Mouse (Mus musculus): ENCODE results near the gene Hcn4.
A peak's percentile ranks its signal among the peaks of the same experiment; 100 is the strongest.

The Hcn4 gene

DNA sequence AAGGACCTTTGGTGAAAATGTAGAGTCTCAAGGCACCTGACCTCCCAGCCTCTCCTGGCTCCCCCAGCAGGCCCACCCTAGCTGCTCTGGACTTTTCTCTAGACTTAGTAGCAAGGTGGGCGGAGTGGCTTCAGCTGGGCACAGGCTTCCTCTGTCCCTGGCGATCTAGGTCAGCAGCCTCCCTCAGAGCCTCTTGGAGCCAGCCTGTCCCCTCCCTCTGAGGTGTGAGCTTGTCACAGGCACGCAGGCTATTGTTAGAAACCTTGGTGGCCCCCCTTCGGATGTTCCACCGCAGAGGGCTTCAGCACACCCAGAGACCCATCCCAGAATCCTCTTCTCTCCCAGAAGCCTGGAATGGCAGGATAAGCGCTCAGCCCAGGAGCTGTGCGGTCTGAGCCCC, 24.5 kb downstream of the Hcn4 start:
- DNase-seq (ENCODE audit: low read depth, low spot score), result no peak

DNA sequence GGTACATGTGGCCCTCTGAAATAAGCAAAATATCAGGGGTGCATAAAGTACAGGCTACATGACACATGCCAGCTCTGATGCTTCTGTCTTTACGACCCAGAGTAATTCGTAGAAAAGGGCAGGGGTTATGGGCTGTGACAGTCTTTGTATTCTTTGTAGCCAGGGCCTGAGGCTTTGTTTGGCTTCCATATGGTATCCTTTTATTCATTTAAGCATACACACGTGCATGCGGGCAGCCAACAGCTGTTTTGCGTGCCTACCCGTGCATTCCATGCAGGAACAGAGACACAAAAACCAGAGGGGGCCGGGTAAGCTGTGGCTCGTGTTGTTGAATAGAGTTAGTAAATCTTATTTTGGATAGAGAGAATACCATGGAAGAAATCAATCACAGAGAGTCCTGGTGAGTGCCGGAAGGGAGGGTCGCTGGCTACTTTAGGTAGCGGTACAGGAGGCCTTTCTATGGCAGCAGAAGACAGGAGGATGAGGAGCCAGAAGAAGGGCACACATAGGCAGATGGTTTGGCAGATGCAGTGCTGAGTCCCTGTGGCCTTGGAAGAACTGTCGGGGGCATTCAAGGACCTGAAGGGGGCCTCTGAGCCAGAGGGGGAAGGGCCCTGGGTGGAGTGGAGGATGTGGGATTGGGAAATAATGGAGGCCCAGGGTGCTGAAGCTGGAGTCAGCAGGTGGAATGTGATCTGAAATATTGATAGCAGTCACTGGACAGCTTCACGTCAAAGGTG, 26.5 kb downstream of the Hcn4 start:
- DNase-seq (ENCODE audit: low read depth, low spot score), result no peak

DNA sequence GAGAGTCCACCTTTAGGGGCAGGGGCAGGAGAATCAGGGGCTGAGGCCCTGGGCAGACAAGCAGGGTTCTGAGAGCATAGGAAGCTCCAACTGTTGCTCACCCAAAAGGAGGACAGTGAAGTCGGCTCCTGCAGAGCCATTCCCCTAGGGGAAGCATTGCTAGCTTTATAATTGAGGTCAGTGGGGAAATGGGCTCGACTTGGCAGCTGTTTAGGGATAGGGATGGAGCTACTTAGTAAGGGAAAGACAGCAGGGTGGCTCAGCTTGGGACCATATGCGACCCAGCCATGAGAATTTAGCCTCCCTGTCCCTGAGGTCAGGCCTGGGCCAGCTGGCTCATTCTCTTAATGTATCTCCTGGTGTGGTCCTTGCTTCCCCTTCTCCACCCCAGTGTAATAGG, 31.7 kb downstream of the Hcn4 start:
- DNase-seq (ENCODE audit: low read depth, low spot score), result no peak

DNA sequence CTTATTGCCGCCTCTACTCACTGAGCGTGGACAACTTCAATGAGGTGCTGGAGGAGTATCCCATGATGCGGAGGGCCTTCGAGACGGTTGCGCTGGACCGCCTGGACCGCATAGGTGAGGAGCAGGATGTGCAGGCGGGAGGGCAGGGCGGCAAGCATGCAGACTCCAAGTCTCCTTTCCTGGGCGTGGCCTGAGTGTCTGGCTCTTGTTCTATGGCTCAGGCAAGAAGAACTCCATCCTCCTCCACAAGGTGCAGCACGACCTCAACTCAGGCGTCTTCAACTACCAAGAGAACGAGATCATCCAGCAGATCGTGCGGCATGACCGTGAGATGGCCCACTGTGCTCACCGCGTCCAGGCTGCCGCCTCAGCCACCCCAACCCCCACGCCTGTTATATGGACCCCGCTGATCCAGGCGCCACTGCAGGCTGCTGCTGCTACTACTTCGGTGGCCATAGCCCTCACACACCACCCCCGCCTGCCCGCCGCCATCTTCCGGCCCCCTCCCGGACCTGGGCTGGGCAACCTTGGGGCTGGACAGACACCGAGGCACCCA, 35.9 kb downstream of the Hcn4 start:
- no peak for DNase-seq (ENCODE audit: low read depth, low spot score)

DNA sequence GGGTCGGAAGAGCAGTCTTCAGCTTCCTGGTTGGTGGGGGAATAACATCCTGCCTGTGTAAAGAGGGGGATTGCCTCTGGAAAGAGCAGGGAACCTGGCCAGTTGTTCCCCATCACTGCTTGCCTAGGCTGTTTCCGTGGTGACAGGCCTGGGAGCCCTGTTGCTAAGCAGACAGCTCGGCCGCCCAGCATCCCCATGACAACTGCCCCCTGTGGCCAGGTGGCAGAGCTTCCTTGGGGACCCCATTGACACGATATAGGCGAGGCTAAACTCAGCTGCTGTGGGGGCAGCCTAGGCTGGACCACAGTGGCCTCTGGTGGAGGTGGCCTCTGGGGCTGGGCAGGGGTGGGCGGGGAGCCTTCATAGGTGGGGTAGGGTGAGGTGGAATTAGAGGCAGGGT, 40.6 kb downstream of the Hcn4 start:
- no peak for DNase-seq (ENCODE audit: low read depth, low spot score)

DNA sequence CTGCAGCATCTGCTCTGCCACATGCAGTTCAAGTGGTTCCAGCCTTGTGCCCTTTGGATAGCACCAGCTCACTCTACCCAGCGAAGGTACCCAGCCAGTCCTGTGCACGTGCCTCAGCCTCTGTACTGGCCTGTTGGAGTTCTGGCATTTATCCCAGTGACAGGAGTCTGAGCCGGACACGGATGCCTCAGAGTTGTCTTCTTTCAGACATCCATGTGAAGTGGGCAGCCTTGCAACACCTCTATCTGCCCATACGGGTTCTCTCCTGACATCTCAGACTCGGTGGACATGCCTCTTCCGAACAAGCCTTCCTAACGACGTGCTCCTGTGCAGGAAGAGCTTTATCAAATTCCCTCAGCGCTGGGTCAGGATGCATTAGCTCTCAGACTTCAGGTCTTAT, 47.9 kb downstream of the Hcn4 start:
- no peak for DNase-seq (ENCODE audit: low read depth, low spot score)

DNA sequence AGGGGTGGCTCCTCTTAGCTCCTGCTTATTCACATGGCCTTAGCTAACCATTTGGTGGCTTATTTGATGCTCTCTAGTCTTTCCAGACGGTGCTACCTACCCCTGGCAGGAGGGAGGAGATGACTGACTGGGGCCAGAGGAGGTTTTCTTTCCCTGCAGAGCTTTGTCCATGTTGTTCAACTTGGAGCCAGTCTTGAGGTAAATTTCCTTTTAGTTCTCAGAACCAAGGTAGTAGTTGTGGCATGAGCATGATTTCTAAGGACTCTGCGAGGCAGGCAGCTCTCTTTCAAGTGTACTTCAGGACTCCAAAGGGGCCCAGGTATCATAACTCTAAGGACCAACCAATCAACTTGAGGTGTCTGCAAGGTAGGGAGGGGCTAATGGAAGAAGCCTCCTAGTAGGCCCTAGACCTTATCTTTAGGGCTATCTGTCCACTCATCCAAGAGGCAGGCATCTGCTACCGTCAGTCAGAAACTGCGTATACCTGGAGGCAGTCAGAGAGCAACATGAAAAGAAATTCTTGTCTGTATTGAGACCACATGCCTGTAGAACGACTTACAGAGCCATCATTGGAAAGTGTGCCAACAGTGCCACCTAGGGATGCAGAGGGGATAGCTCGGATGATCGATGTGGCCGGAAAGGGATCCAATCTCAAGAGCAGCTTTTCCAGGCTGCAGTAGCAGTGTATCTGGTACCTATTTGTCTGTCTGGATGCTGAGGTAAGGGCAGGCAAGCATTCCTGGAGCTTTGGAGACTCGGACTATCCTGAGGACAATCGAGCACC, 50.5 kb downstream of the Hcn4 start:
- DNase-seq (ENCODE audit: low read depth, low spot score), result peak; percentile 56

DNA sequence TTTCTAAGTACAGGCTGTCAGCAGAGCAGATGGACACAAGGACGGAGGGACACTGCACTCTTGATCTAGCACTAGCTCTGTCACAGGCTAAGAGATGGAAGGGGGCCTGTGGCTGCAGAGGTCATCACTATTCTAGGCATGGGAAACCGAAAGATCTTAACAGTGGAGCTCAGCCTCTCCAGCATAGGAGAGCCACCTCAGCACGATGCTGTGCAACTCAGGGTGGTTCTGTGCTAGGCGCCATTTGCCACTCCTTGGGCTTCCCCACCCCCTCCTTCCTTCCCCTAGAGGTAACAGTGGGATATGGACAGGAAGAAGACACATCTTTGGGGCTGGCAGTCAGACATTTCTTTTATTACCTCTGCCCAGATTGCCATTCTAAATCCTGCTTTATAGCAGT, 51.1 kb downstream of the Hcn4 start:
- DNase-seq (ENCODE audit: low read depth, low spot score), result no peak

DNA sequence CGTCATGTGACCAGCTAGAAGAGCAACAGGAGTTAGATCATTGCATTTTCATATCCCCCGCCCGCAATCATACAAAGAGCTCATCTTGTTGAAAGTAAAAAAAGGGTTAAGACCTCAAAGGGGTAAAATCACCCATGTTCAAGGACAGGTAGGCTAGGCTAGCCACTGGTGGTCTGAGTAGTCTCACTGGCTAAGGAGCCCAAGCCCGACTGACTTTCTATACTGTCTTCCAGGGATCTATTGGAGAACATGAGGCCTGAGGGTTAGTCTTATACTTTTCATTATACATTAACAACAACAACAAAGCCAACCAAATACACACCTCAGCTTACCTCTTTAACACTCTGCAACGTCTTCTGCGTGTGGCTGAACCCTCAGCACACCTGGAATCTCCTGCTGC, 52.2 kb downstream of the Hcn4 start:
- DNase-seq (ENCODE audit: low read depth, low spot score), result no peak

DNA sequence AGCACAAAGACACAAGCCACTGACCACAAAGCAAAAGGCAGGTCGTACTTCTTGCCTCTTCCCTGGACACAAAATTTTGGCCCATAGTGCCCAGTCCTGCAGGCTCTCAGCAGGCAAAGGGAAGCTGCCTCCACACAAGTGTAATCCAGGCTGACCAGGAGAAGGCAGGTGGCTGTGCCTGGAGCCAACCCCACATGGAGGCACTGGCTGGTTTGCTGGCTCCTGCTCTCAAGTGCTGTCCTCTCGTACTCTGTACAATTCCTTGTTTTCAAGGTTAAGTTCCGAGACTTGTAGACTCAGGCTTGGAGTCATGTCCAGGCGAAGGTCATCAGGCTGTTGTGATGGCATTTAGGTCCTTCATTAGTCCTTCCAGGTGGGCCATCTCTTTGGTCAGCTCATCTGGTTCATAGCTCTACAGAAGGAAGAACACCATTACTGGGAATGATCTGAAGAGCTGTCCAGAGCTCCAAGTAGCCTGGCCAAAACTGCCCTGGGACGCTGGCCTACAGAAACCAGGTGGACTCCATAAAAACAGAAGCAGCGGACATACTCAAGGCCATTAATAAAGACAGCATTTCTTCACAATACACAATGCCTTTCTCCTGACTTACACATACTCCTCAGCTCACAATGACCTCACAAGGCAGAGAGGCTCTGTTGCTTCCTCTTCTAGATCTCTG, 53.9 kb downstream of the Hcn4 start:
- DNase-seq (ENCODE audit: low read depth, low spot score), result no peak

DNA sequence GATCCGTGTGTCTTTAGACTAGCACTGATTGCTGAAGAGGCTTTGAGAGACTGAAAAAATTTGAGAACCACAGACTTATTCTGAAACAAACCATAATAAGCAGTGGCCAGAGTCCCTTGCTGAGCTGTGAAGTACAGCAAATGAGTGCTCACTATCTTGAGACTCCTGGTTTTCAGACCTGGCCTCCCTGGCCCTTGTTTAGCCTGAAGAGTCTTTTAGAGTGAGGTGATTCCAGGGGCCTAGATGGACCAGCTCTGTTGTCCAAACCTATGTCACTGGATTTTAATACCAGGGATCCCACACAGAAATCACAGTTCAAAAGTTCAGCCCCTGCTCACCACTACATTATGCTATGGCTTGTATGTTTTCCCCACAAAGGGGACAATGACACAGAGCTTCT, 56.6 kb downstream of the Hcn4 start:
- DNase-seq (ENCODE audit: low read depth, low spot score), result no peak

DNA sequence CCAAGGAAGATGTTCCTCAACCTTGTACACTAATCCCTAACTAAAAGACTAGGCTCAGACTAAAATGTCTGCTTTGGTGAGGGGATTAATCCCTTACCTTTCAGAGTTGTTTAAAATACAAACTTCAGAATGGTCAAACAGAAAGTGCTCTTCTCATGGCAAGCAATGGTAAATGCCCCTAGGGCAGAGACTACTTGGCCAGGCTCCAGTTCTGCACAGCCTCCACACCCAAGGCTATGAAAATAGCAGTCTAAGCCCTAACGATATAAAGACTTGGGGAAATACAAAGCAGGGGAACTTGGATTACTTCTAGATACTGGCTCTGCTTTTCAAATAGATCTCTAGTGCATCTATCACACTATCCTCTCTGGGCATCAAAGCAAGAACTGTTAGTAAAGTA, 59.5 kb downstream of the Hcn4 start:
- DNase-seq (ENCODE audit: low read depth, low spot score), result no peak

DNA sequence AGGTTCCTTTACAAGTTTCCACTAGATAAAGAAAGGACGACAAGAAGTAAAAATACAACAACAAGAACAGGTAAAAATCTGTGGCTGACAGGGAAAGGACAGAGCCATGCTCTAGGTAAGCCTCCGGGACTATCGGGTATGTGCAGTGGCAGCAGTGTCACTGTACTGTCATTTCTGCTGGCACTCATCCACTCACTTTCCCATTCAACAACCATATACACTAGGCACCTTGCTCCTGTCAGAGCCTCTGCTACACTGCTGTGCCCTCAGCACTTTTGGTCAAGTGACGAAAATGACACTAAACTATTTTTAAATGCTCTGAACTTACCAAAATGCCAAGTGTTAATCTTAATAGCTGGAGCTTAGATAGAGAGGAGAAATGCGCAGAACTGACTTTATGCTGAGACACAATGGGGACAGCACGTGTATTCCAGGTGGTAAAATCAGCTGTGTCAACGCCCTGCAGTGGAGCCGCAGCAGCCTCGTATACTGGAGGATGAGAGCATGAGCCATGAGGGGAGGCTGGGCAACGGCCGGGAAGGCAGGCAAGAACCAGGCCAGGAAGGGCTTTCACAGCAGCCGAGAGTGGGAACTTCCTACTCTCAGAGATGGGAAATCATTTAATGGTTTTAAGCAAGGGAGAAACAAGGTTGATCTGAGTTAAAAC, 66.7 kb downstream of the Hcn4 start:
- DNase-seq (ENCODE audit: low read depth, low spot score), result no peak

DNA sequence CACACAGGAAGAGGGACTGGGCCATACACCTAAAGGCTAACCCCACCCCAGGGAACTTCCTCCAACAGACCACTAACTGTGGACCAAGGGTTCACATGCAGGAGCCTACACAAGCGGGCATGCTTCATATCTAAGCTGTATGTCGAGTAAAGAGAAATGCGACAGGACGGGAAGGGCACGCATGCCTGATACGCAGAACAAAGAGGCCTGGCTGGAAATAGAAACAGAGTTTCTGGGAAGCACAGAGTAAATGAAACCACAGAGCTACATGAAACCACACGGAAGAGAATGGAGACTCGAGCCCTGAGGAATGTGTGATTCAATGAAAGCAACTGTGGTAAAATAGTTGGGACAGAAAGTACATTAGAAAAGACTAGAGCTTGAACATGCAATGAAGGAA, 67.7 kb downstream of the Hcn4 start:
- no peak for DNase-seq (ENCODE audit: low read depth, low spot score)

DNA sequence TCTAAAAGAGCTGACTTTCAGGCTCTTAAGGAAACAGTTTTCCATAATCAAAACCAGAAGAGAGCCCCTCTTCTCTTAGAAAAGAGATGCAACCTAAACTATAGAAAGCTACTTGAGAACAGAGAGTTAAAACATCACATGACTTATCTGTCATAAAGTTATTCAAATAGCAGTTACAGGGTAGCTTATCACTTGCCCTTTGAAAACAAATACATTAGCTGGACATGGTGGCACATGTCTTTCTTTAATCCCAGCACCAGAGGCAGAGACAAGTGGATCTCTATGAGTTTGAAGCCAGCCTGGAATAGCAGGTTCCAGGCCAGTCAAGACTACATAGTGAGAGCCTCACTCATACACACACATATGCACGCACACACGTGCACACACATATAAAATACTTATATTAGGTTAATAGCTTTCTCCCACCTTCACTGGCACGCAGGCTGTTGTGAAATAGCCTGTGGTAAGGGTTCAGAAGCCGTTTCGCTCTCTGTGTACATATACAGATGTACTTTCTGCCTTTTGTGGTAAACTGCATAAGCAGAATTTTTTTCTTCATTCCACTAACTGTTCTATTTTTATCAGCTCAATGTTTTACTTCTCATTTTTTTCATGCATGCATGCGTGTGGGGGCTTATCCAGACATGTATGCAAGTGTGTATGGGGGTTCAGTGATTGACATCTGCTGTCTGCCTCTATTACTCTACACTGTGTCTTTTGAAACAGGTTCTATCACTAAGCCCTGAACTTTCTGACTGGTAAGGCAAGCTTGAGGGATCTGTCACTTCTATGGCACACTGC, 68.8 kb downstream of the Hcn4 start:
- DNase-seq (ENCODE audit: low read depth, low spot score), result no peak

DNA sequence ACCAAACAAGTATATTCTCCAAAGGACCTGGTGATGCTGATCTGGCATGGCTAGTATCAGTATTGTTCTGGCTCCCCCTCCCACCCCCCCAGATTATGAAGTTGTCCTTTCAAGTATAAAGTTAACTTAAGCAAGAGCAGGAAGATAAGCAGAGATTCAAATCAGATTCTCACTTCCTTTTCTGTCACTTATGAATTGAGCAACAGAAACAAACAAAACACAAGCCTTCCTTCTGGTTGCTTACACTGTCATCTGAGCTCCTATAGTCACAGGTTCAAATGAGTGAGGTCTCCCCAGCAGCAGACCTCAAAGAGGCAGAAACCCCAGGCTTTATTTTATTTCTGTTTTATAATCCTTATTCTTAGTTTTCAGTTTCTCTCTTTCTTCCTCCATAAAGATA, 76.4 kb downstream of the Hcn4 start:
- no peak for DNase-seq (ENCODE audit: low read depth, low spot score)

DNA sequence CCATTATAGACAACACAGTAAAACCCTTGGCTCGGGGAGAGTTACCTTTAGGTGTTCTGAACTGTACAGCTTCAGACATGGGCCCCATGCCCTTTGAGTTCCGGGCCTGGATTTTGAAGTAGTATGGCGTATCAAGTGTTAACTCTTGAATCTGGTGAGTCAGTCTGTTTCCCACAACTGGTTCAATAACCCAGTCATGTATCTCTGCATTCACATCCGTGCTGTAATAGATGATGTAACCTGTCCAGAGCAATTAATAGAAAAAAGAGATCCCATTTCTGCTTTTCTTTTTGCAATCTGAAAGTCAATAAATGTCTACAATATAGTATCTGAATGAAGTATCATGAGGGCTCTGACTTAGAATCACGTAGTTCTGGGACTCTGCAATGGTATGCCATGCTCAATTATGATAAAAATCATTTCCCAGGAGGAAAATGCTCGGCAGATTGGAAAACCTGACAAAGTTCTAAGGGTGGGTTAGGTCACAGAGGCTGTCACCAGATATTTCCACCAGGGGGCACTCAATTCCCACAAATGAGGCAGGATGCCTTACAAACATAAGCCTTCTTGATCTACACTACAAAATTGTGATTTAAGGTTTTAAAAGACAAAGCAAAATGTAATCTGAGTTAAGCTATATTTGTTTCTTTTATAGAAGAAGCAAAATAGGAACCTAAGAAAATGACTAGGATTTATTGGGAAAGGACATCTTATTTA, 79.8 kb downstream of the Hcn4 start:
- peak; percentile 24 for DNase-seq (ENCODE audit: low read depth, low spot score)

Measured in brain, embryonic 18.5 days (tissue).